Mouse (Mus musculus) brain, embryonic 14.5 days (tissue): ENCODE data around the gene Chchd5.

ENCODE experiments used
- CTCF ChIP-seq: fragments of 200-500 bp; IDR thresholded peaks from 2 replicates; pipeline ENCODE4 v1.5.1; 2012; ENCODE audit warnings: inconsistent platforms, mild to moderate bottlenecking, moderate library complexity, borderline replicate concordance; ENCODE audit not compliant: insufficient read depth, insufficient read length; ENCODE audit errors: extremely low read depth
- POLR2A ChIP-seq: fragments of 200-500 bp; IDR thresholded peaks from 2 replicates; pipeline ENCODE4 v1.6.1; 2012; ENCODE audit warnings: mild to moderate bottlenecking, inconsistent platforms, borderline replicate concordance; ENCODE audit not compliant: poor library complexity, insufficient read depth, insufficient read length, severe bottlenecking; ENCODE audit errors: extremely low read depth

GRCm38 (mm10) chr2:129174474-129174873 is 45.0 kb downstream of the Chchd5 start:
- TF ChIP-seq CTCF = peak; percentile 46; the same call in 1 of the 2 replicates
- TF ChIP-seq POLR2A = no peak
